Mouse (Mus musculus) erythroblast, embryonic 14.5 days (primary cell): ENCODE measurements at regions not wholly inside any gene's neighbourhood (a gene's known extent, or its start where the extent isn't known, plus 50 kb on each side); places are given as distances from the start of the nearest gene placed in this dataset.

Experiments used
- H3K27me3 ChIP-seq: 2 replicates; pipeline ENCODE4 v1.6.1; 2012; ENCODE audit warnings: inconsistent platforms; ENCODE audit not compliant: control insufficient read depth
- H3K36me3 ChIP-seq: 2 replicates; pipeline ENCODE4 v1.6.1; 2012; ENCODE audit warnings: mild to moderate bottlenecking, inconsistent platforms; ENCODE audit not compliant: control insufficient read depth
- H3K4me1 ChIP-seq: 2 replicates; pipeline ENCODE4 v1.6.1; 2012; ENCODE audit warnings: inconsistent platforms; ENCODE audit not compliant: control insufficient read depth
- H3K4me3 ChIP-seq: replicated peaks from 2 replicates; pipeline ENCODE3; 2012; ENCODE audit warnings: moderate library complexity, mild to moderate bottlenecking, inconsistent platforms
- H3K9me3 ChIP-seq: 2 replicates; pipeline ENCODE4 v1.6.1; 2012; ENCODE audit warnings: low read length, inconsistent platforms, mixed read lengths; ENCODE audit not compliant: control insufficient read depth
- GATA1 ChIP-seq: IDR thresholded peaks from 2 replicates; pipeline ENCODE4 v1.6.1; 2012; ENCODE audit warnings: low read length, inconsistent platforms, mixed read lengths
- TAL1 ChIP-seq: IDR thresholded peaks from 3 replicates; pipeline ENCODE4 v1.6.1; 2012; ENCODE audit warnings: low read length, inconsistent platforms, mixed read lengths

GRCm38 (mm10) chr9:113435921-113436320, 272.1 kb downstream of the Pdcd6ip start:
- H3K36me3 ChIP-seq: no peaks in the 10 kb centered on the region
- H3K9me3 ChIP-seq: peaks cover 11% of the 10 kb centered on the region; the same call in 1 of the 2 replicates
- no peaks in the 10 kb centered on the region for H3K27me3 ChIP-seq
- no peaks in the 10 kb centered on the region for H3K4me1 ChIP-seq
- no peak overlapping the region for H3K4me3 ChIP-seq
- TF ChIP-seq GATA1: no peak
- TF ChIP-seq TAL1: no peak

DNA sequence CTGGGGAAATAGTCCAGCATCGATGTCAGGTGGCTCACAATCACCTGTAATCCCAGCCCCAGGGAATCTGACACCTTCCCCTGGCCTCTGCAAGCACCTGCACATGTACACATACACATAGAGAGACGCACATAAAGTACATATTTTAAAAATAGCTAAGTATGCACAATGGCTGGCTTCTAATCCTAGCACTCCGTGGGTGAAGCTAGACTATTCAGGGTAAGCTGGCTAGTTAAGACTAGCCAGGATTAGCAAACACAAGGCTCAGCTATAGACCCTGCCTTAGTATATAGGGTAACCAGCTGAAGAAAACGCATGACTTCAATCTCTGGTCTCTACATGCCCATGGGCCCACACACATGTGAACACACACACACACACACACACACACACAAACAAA, 274.6 kb downstream of the Pdcd6ip start:
- Histone ChIP-seq H3K36me3 (no peaks in the 10 kb centered on the region), H3K9me3 (peaks cover 11% of the 10 kb centered on the region; the same call in 1 of the 2 replicates), H3K4me3 (no peak overlapping the region), H3K27me3 (no peaks in the 10 kb centered on the region), H3K4me1 (no peaks in the 10 kb centered on the region)
- TF ChIP-seq GATA1 (no peak), TAL1 (no peak)

GRCm38 (mm10) chr9:113432601-113433179, 275.4 kb downstream of the Pdcd6ip start:
- Histone ChIP-seq H3K4me1 (no peaks in the 10 kb centered on the region), H3K4me3 (no peak overlapping the region), H3K36me3 (no peaks in the 10 kb centered on the region), H3K9me3 (peaks cover 14% of the 10 kb centered on the region), H3K27me3 (no peaks in the 10 kb centered on the region)
- TF ChIP-seq GATA1 (no peak), TAL1 (no peak)

DNA sequence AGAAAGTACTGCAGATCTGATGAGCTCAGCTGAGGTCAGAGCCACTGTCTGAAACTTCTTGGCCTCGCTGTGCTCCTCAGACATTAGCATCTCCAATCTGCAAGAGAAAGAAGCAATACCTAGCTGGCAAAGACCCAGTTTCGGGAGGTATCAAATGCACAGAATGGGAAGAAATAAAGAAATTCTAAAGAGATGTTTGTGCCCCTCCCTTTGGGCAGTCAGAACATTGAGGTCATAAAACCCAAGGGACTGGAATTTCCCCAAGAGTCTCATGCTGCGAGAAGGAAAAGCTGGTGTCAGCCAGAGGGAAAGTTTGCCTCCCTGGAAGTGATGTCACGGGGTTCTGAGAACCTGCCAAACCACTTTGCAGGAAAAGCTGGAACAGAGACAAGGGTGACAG, 277.6 kb downstream of the Pdcd6ip start:
- Histone ChIP-seq H3K27me3 (no peaks in the 10 kb centered on the region), H3K4me1 (no peaks in the 10 kb centered on the region), H3K36me3 (no peaks in the 10 kb centered on the region), H3K4me3 (no peak overlapping the region), H3K9me3 (peaks cover 16% of the 10 kb centered on the region)
- no peak for TF ChIP-seq GATA1
- no peak for TF ChIP-seq TAL1

GRCm38 (mm10) chr9:113427281-113427680, 280.8 kb downstream of the Pdcd6ip start:
- no peaks in the 10 kb centered on the region for H3K27me3 ChIP-seq
- TF ChIP-seq TAL1 (no peak), GATA1 (no peak)

GRCm38 (mm10) chr9:113426324-113426723, 281.7 kb downstream of the Pdcd6ip start:
- no peak for TF ChIP-seq TAL1
- TF ChIP-seq GATA1: no peak
- Histone ChIP-seq H3K4me1 (no peaks in the 10 kb centered on the region), H3K4me3 (no peak overlapping the region), H3K36me3 (no peaks in the 10 kb centered on the region), H3K9me3 (peaks cover 28% of the 10 kb centered on the region), H3K27me3 (no peaks in the 10 kb centered on the region)

More at GRCm38 (mm10) chr9:113427281-113427680, 280.8 kb downstream of the Pdcd6ip start:
- peaks cover 25% of the 10 kb centered on the region for H3K9me3 ChIP-seq
- no peak overlapping the region for H3K4me3 ChIP-seq
- no peaks in the 10 kb centered on the region for H3K4me1 ChIP-seq
- H3K36me3 ChIP-seq: no peaks in the 10 kb centered on the region

DNA sequence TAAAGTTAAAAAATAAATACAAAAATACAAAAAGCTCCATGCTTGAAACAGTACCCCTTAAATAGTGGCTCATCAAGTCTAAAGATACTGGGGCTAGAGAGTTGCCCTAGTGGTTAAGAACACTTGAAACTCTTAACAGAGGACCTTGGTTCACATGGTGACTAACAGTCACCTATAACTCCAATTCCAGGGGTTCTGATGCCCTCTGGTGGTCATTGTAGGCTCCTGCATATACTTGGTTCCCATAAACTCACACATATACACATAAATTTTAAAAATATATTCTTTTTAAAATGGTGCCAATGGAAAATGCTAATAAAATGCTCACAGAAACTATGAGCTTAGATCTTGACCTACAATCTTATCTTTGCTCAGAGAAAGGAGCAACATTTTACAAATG, 286.4 kb downstream of the Pdcd6ip start:
- TF ChIP-seq TAL1 (no peak), GATA1 (no peak)
- Histone ChIP-seq H3K36me3 (no peaks in the 10 kb centered on the region), H3K4me1 (no peaks in the 10 kb centered on the region), H3K4me3 (no peak overlapping the region), H3K9me3 (peaks cover 34% of the 10 kb centered on the region), H3K27me3 (no peaks in the 10 kb centered on the region)

DNA sequence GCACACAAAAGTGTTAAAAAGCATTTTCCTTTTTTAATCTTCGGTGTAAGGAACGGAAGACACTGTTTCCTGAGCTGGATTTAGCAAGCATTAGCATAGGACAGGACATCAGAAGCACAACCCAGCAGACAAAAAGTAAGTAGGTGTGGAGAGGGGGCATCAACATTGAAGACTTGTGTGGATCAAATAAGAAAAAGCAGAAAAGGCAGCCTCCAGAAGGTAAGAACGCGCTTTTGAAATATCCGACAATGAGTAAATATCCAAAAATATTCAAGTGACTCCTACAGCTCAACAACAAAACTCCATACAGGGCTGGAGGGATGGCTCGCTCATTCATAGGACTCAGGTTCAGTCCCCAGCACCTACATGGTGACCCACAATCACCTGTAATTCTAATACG, 286.9 kb downstream of the Pdcd6ip start:
- Histone ChIP-seq H3K27me3 (no peaks in the 10 kb centered on the region), H3K4me3 (no peak overlapping the region), H3K9me3 (peaks cover 35% of the 10 kb centered on the region), H3K36me3 (no peaks in the 10 kb centered on the region), H3K4me1 (no peaks in the 10 kb centered on the region)
- TF ChIP-seq GATA1 (no peak), TAL1 (no peak)

GRCm38 (mm10) chr9:113419801-113420200, 288.3 kb downstream of the Pdcd6ip start:
- no peak for TF ChIP-seq TAL1
- TF ChIP-seq GATA1: no peak
- no peaks in the 10 kb centered on the region for H3K36me3 ChIP-seq
- no peak overlapping the region for H3K4me3 ChIP-seq
- no peaks in the 10 kb centered on the region for H3K27me3 ChIP-seq
- H3K9me3 ChIP-seq: peaks cover 39% of the 10 kb centered on the region
- H3K4me1 ChIP-seq: no peaks in the 10 kb centered on the region

- H3K9me3 ChIP-seq: peaks cover 30% of the 10 kb centered on the region
- TF ChIP-seq GATA1 (no peak), TAL1 (no peak)
- H3K36me3 ChIP-seq: no peaks in the 10 kb centered on the region
- H3K4me1 ChIP-seq: no peaks in the 10 kb centered on the region
- H3K4me3 ChIP-seq: no peak overlapping the region
- no peaks in the 10 kb centered on the region for H3K27me3 ChIP-seq
Observed at GRCm38 (mm10) chr9:113417106-113417505, 291.0 kb downstream of the Pdcd6ip start.
